Mouse (Mus musculus): ENCODE measurements around the gene Gm1123.

DNA sequence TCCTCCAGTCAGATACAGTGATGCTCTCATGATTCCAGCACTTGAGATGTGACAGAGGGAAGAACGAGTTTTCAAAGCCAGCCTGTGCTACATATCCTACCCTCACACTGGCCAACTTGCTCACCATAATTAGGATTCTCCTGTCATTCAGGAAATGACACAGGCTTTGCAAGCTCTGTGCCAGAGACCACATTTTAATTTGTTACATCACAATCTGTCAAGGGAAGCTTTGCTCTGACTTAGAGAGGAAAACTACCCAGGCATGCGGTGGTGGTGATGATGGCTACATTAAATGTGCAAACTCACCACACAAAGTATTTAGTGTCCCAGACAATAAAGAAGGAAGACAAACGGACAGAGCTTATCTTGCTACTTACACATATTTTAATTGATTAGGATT lies 45.8 kb upstream of the Gm1123 start:
- TF ChIP-seq GATA1 (IDR thresholded peaks at IDR 0.05; ENCODE audit: borderline replicate concordance, low read length) (no peak), FLI1 (IDR thresholded peaks at IDR 0.05; ENCODE audit: low read length) (no peak)

All from megakaryocyte, embryonic 14.5 days (primary cell).